Mouse (Mus musculus) kidney, embryonic 14.5 days (tissue): ENCODE measurements around the gene Prrc2c. TPM values are rescaled to one million over a fixed set of nuclear protein-coding genes. Genes with fewer than 3 reads are reported as not detected.

Experiments used
- ATAC-seq: fragments of 200-750 bp; cut with Nextera tagmentation; 2 replicates; pipeline ENCODE4 v1.8.0; 2017; ENCODE audit warnings: moderate number of reproducible peaks, mild to moderate bottlenecking, moderate TSS enrichment, moderate library complexity; ENCODE audit not compliant: low FRiP score, low TSS enrichment
- H3K27ac ChIP-seq: fragments of 300-500 bp; sonication (generic); 2 replicates; pipeline ENCODE4 v1.5.1; 2014; ENCODE audit warnings: low read depth, mild to moderate bottlenecking, low read length, moderate library complexity, mixed read lengths
- H3K27me3 ChIP-seq: fragments of 300-500 bp; sonication (generic); 2 replicates; pipeline ENCODE4 v1.6.1; 2014; ENCODE audit warnings: mild to moderate bottlenecking, low read length; ENCODE audit not compliant: control insufficient read depth, insufficient read depth
- H3K36me3 ChIP-seq: fragments of 300-500 bp; sonication (generic); 2 replicates; pipeline ENCODE4 v1.6.1; 2014; ENCODE audit warnings: low read length, mixed read lengths; ENCODE audit not compliant: control insufficient read depth, insufficient read depth
- H3K4me1 ChIP-seq: fragments of 300-500 bp; sonication (generic); 2 replicates; pipeline ENCODE4 v1.6.1; 2014; ENCODE audit warnings: low read length, mixed read lengths; ENCODE audit not compliant: control insufficient read depth, insufficient read depth
- H3K4me2 ChIP-seq: fragments of 300-500 bp; sonication (generic); replicated peaks from 2 replicates; pipeline ENCODE4 v1.6.1; 2014; ENCODE audit warnings: low read depth, mild to moderate bottlenecking, low read length
- H3K4me3 ChIP-seq: fragments of 300-500 bp; sonication (generic); 2 replicates; pipeline ENCODE4 v1.5.1; 2014; ENCODE audit warnings: mild to moderate bottlenecking, low read length
- H3K9ac ChIP-seq: fragments of 300-500 bp; sonication (generic); 2 replicates; pipeline ENCODE4 v1.6.1; 2014; ENCODE audit warnings: low read depth, mild to moderate bottlenecking, low read length, moderate library complexity
- H3K9me3 ChIP-seq: fragments of 300-500 bp; sonication (generic); 2 replicates; pipeline ENCODE4 v1.6.1; 2016; ENCODE audit warnings: low read length; ENCODE audit not compliant: control insufficient read depth
- WGBS: fragments of 180-500 bp; shearing (Covaris S2); extraction: QIAGEN DNeasy Blood & Tissue Kit; methylation state at CpG from one replicate; pipeline ENCODE4 v1.1.7; 2014; 5-methylcytosine and 5-hydroxymethylcytosine counted together
- polyA plus RNA-seq: library from polyadenylated mRNA; unstranded; fragments of >200 nt; fragmentation: Nextera tagmentation; extraction: Ambion mirVana; gene quantifications from 2 replicates; pipeline ENCODE4 v1.2.1, GENCODE M21; 2014

The Prrc2c gene
- polyA plus RNA-seq, 1 experiment from 2014 or later, result 204 TPM

DNA sequence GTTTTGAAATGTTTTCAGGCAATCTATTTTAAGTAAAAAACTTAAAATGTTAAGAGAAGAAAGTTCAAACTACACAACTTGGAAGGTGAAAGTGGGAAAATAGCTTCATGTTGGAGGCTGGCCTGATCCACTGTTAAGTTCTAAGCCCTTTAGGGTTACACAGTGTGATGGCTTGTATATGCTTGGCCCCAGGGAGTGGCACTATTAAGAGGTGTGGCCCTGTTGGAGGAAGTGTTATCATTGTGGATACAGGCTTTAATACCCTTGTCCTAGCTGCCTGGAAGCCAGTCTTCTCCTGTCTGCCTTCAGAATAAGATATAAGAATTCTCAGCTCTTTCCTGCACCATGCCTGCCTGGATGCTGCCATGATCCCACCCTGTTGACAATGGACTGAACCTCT lies 16.7 kb downstream of the Prrc2c start:
- no peak overlapping the region for H3K27ac ChIP-seq
- H3K4me2 ChIP-seq, result no peak overlapping the region
- H3K27me3 ChIP-seq, result no peaks in the 10 kb centered on the region
- H3K4me1 ChIP-seq, result no peaks in the 10 kb centered on the region
- no peak overlapping the region for H3K4me3 ChIP-seq
- H3K36me3 ChIP-seq, result peaks cover 51% of the 10 kb centered on the region
- H3K9me3 ChIP-seq, result no peaks in the 10 kb centered on the region
- no peak overlapping the region for H3K9ac ChIP-seq
- no peak for ATAC-seq

DNA sequence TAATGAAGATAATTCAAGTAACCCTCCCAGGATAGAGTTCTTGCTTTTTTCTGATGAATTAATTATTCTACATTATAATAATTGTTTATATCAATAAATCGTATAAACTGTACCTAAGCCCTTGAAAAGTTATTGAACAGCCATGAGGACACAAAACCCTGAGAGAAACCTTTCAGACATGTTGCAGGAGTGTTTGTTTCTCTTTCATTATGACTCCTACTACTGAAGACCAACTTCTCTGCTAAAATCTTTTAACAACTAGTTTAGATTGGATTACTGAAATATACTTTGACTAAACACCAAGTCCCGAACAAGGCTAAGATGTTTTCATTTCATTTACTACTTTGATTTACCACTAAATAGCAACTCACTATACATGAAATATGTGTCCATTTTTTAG lies 19.7 kb downstream of the Prrc2c start:
- peaks cover 75% of the 10 kb centered on the region for H3K36me3 ChIP-seq
- no peak overlapping the region for H3K4me3 ChIP-seq
- H3K27ac ChIP-seq, result no peak overlapping the region
- no peak overlapping the region for H3K4me2 ChIP-seq
- WGBS, result 86% methylated on average over 2 of the region's 2 CpGs
- no peak for ATAC-seq
- H3K27me3 ChIP-seq, result no peaks in the 10 kb centered on the region
- no peaks in the 10 kb centered on the region for H3K9me3 ChIP-seq
- no peaks in the 10 kb centered on the region for H3K4me1 ChIP-seq
- H3K9ac ChIP-seq, result no peak overlapping the region

DNA sequence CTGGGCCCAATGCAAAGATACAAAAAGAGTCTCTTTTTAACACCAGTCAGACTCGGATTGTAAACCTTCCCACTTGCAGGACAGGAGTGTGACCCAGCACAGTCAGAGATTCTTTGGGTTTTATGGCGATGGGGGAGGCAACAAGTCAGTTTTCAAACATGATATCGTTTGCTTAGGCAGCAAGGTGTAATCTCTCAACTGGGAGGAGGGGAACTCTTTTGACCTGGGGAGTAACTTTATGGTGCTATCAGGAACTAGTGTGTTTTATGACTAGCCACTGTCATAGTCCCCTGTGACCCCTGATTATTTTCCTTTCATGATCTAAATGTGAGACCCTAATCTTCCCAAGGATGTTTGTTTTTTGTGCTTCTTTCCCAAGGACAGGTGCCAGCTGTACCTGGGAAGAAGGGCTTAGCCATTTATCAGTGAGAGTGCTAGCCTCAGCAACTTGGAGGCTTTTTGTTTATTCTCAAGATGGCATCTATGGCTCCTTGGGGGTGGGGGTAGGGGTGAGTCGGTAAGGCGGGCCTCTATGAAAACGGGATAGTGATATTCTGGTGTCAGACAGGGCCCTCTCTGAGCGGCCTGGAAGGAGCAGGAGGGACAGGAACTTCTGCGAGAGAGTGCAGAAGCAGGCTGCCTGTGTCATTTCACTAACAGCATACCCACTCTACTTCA lies 39.8 kb downstream of the Prrc2c start:
- no peak for ATAC-seq
- no peaks in the 10 kb centered on the region for H3K27me3 ChIP-seq
- whole genome bisulfite sequencing, result 41% methylated on average over 8 of the region's 8 CpGs

DNA sequence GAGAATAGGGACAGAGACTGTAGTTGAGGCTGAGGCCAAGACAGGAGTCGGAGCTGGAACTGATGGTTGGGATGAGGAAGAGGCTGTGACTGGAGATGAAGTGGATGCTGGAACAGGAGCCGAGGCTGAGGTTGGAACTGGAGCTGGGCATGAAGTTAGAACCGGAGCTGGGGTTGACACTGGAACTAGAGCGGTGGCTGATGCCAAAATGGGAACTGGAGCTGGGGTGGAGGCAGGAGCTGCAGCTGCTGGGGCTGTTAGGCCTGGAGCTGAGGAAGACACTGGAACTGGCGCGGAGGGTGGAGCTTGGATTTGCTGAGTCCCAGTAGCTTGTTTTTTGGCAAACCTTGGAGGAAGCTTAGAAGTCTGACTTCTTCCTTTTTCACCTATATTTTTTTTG lies 42.5 kb downstream of the Prrc2c start:
- H3K27ac ChIP-seq, result no peak overlapping the region
- no peaks in the 10 kb centered on the region for H3K4me1 ChIP-seq
- no peaks in the 10 kb centered on the region for H3K27me3 ChIP-seq
- no peak overlapping the region for H3K4me2 ChIP-seq
- no peak overlapping the region for H3K9ac ChIP-seq
- WGBS, result 94% methylated on average over 6 of the region's 6 CpGs
- no peak for ATAC-seq
- H3K36me3 ChIP-seq, result peaks cover 87% of the 10 kb centered on the region
- no peak overlapping the region for H3K4me3 ChIP-seq
- no peaks in the 10 kb centered on the region for H3K9me3 ChIP-seq

More for the DNA sequence above, 39.8 kb downstream of the Prrc2c start:
- Histone ChIP-seq H3K4me1 (no peaks in the 10 kb centered on the region), H3K27ac (no peak overlapping the region), H3K36me3 (peaks cover 84% of the 10 kb centered on the region), H3K4me2 (no peak overlapping the region), H3K9ac (no peak overlapping the region), H3K9me3 (no peaks in the 10 kb centered on the region), H3K4me3 (no peak overlapping the region)

DNA sequence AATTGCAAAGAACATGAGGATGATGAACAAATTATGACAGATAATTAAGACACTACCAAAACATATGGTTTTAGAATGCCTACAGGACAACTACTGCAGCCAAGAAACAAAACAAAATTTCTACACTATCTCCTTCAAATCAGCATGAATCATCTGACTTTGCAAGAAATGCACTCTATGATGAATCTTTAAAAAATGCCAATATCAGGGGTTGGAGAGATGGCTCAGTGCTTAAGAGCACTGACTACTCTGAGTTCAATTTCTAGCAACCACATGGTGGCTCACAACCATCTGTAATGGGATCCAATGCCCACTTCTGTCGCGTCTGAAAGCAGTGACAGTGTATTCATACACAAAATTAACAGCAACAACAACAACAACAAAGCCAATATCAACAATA lies 46.6 kb downstream of the Prrc2c start:
- ATAC-seq, result no peak
- 87% methylated on average over 2 of the region's 2 CpGs for WGBS
- Histone ChIP-seq H3K4me3 (no peak overlapping the region), H3K36me3 (peaks cover 90% of the 10 kb centered on the region), H3K27me3 (no peaks in the 10 kb centered on the region), H3K4me2 (no peak overlapping the region), H3K27ac (no peak overlapping the region), H3K9ac (no peak overlapping the region), H3K9me3 (no peaks in the 10 kb centered on the region), H3K4me1 (no peaks in the 10 kb centered on the region)

DNA sequence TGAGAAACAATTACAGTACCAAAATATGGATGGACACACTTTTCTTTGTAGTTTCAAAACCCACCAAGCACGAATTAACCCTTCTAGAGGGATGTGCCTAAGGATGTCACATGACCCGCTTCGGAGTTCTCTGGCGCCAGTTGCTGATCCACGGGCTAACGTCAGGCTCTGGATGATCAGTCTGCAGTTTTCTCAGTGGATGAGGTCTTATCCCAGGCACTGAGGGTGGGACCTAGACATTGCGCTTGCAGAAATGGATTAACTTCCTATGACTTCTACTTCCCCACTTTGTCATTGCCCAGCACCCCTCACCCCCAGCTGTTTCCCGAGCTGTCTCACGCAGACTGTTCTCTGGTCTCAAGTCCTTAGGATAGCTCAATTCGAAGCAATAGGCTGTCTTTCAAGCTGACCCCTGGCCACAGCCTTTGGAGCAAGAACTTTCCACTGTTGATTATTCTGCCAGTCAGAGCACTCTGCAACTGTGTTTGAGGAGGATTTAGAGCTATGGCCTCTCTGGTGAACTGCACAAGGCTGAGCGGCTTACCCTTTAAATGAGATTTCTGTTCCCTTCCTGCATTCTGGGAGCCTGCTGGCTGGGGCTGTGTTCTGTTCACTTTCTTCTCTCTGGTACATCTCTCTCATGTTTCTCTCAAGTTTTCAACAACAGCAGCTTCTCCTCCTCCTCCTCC lies 74.7 kb downstream of the Prrc2c start:
- H3K4me2 ChIP-seq, result peak overlapping the region; percentile 63
- H3K27me3 ChIP-seq, result no peaks in the 10 kb centered on the region
- H3K27ac ChIP-seq, result no peak overlapping the region
- no peaks in the 10 kb centered on the region for H3K9me3 ChIP-seq
- peaks cover 7% of the 10 kb centered on the region; the same call in 1 of the 2 replicates for H3K36me3 ChIP-seq
- 4% methylated on average over 11 of the region's 11 CpGs for WGBS
- H3K4me1 ChIP-seq, result peaks cover 4% of the 10 kb centered on the region; the same call in 1 of the 2 replicates
- H3K9ac ChIP-seq, result peak overlapping the region; percentile 52
- peak; percentile 92 for ATAC-seq
- H3K4me3 ChIP-seq, result peak overlapping the region; percentile 33

DNA sequence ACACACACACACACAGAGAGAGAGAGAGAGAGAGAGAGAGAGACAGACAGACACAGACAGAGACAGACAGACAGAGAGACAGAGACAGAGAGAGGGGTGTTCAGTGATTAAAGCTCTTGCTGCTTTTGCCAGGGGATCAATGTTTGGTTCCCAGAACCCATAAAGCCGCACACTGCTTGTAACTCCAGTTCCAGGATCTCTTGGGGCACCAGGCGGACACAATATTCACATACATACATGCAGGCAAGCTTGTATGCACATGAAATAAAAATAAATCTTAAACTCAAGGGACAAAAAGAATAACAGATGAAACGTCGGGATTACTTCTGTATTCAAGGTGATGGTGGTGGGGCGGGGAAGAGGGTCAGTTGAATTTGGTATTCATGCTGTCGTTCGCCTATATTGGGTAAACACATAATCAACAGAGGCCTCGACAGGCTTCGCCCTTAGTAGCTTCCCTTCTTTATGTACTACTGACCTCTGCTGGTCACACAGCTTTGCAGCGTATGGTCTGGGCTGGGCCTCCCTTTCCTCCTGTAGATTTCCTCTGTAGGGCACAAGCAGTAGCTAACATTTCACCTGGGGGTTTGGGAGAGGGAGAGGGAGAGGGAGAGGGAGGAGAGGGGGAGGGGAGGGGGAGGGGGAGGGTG lies 75.4 kb downstream of the Prrc2c start:
- Histone ChIP-seq H3K9me3 (no peaks in the 10 kb centered on the region), H3K4me2 (peak overlapping the region; percentile 63), H3K9ac (peak overlapping the region; percentile 52), H3K27me3 (no peaks in the 10 kb centered on the region), H3K4me3 (peak overlapping the region; percentile 33; the same call in 1 of the 2 replicates), H3K36me3 (peaks cover 2% of the 10 kb centered on the region; the same call in 1 of the 2 replicates), H3K27ac (no peak overlapping the region), H3K4me1 (peaks cover 4% of the 10 kb centered on the region; the same call in 1 of the 2 replicates)
- peak; percentile 97 for ATAC-seq
- 12% methylated on average over 10 of the region's 10 CpGs for WGBS

DNA sequence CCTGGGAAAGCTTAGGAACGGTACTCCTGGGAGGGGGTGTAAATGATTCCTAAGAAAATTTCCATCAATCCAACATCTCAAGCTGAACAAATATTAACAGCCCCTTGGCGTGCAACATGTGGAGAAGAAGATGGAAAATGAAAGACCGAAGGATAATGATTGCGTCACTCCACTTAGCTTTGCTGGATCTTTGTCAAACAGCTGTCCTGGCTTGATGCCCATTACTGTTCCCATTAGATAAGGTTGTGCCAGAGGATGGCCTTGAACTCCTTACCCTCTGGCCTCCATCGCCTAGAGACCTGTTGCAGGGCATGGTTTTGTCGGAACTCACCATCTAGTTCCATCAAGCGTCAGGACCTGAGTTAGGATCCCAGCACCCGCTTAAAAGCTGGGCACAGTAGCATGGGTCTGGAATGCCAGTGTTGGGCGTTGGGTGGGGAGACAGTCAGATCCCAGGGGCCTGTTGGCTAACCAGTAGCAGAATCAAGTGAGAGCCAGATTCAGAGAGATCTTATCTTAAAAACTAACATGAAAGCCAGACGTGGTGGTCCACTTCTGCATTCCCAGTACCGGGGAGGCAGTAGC lies 80.0 kb downstream of the Prrc2c start:
- 82% methylated on average over 11 of the region's 11 CpGs for WGBS
- ATAC-seq, result no peak
- Histone ChIP-seq H3K9me3 (no peaks in the 10 kb centered on the region), H3K36me3 (no peaks in the 10 kb centered on the region), H3K4me3 (no peak overlapping the region), H3K9ac (no peak overlapping the region), H3K27ac (no peak overlapping the region), H3K4me1 (no peaks in the 10 kb centered on the region), H3K4me2 (no peak overlapping the region), H3K27me3 (no peaks in the 10 kb centered on the region)

DNA sequence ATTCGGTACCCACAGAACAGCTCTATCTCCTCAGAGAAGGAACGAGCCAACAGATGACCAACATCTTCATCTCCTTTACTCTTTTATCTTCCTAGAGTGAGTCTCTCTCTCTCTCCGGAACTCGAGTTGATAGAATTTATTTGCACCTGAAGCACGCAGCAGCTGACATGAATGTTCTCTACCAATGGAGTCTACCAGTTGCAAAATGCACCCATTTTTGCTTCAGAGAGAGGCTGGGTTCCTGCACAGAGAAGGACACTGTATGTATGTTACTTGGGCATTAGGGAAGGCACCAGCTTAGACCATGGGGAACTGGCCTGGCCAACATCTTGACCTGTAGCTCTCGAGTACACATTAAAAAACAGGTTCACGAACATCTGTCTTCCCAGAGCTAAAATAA lies 82.2 kb downstream of the Prrc2c start, which contains the start of gene Myocos:
Gene Myocos, minus strand, starts transcription at position 101 of the 400 bp plus-strand sequence.
- ATAC-seq, result no peak
- 89% methylated on average over 7 of the region's 7 CpGs for WGBS
- Histone ChIP-seq H3K9ac (no peak within 1 kb of the TSS), H3K9me3 (no peaks in the 10 kb centered on the region), H3K4me2 (no peak within 1 kb of the TSS), H3K27me3 (no peaks in the 10 kb centered on the region), H3K36me3 (no peaks in the 10 kb centered on the region), H3K4me3 (no peak within 1 kb of the TSS), H3K27ac (no peak within 1 kb of the TSS), H3K4me1 (no peaks in the 10 kb centered on the region)
